Mouse (Mus musculus): ENCODE measurements around the gene Sfi1. TPM values are rescaled to one million over a fixed set of nuclear protein-coding genes. Genes with fewer than 3 reads are reported as not detected.
"Not testable (repeated sequence)": the region's sequence is repeated elsewhere in the genome, so short reads cannot be mapped to it uniquely, and the experiment has no call there.

The Sfi1 gene
- polyA plus RNA-seq, 1 experiment from 2014 or later = 15.0 TPM

DNA sequence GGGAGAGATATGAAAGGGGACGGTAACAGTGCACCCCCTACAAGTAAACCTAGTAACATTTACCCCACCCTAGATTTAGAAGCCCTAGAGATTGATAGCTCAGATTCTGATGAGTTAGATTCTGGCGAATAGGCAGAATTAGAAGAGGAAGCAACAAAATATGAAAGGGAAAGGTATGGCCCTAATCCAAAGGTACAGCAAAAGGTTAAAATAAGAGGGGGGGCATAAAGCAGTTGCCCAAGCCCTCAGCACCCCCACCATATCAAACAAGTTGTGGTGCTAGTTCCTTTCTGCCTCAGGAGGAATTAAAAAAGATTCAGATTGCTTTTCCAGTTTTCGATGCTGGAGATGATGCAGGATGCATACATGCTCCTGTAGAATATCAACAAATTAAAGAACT lies 87.1 kb downstream of the Sfi1 start:
- Histone ChIP-seq H3K9ac (no peak overlapping the region), H3K36me3 (ENCODE audit: poor library complexity, severe bottlenecking) (no peaks in the 10 kb centered on the region), H3K27ac (no peak overlapping the region), H3K4me3 (no peak overlapping the region), H3K27me3 (no peaks in the 10 kb centered on the region), H3K4me2 (no peak overlapping the region), H3K9me3 (replicated peaks) (peaks cover 61% of the 10 kb centered on the region), H3K4me1 (no peaks in the 10 kb centered on the region)
- 81% methylated on average over 3 of the region's 3 CpGs for WGBS
- ATAC-seq = no peak

- H3K27ac ChIP-seq = no peak overlapping the region
Observed at GRCm38 (mm10) chr11:3105261-3105731, 88.0 kb downstream of the Sfi1 start.

DNA sequence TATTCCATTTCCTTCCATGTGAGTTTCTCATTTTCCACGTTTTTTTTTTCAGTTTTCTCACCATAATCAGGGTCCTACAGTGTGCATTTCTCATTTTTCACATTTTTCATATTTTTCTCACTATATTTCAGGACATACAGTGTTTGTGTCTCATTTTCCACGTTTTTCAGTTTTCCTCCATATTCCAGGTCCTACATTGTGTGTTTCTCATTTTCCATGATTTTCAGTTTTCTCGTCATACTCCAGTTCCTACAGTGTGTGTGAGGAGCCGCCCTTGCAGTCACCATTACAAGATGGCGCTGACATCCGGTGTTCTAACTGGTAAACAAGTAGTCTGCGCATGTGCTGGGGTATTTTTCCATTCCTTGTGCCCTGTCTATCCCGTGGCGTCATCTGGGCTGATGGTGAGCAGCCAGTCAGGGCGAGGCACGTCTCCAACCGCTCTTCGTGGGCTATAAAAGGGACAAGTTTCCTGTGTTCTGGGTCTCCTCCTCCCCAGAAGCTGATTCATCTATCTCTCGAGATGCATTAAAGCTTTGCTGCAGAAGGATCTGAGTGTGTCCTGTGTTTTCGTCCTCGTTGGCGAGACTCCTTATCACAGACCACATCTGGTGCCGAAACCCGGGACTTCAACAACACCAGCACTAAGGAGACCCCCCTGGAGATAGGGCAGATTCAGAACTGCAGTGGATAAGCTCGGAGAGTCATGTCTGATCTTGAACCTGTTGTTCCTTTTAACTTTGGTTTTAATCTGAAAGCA lies 88.6 kb downstream of the Sfi1 start:
- H3K9me3 ChIP-seq (replicated peaks) = peaks cover 64% of the 10 kb centered on the region
- not testable (repeated sequence) for H3K4me1 ChIP-seq; H3K27me3 ChIP-seq; H3K36me3 ChIP-seq (ENCODE audit: poor library complexity, severe bottlenecking); H3K9ac ChIP-seq; H3K4me2 ChIP-seq; H3K4me3 ChIP-seq; ATAC-seq; H3K27ac ChIP-seq
- WGBS = 87% methylated on average over 20 of the region's 20 CpGs

More at GRCm38 (mm10) chr11:3105261-3105731, 88.0 kb downstream of the Sfi1 start:
- no peak for ATAC-seq
- peaks cover 59% of the 10 kb centered on the region for H3K9me3 ChIP-seq (replicated peaks)
- H3K9ac ChIP-seq = no peak overlapping the region
- 94% methylated on average over 21 of the region's 21 CpGs for WGBS
- no peak overlapping the region for H3K4me2 ChIP-seq
- H3K36me3 ChIP-seq (ENCODE audit: poor library complexity, severe bottlenecking) = no peaks in the 10 kb centered on the region
- H3K4me1 ChIP-seq = no peaks in the 10 kb centered on the region
- no peak overlapping the region for H3K4me3 ChIP-seq
- no peaks in the 10 kb centered on the region for H3K27me3 ChIP-seq

DNA sequence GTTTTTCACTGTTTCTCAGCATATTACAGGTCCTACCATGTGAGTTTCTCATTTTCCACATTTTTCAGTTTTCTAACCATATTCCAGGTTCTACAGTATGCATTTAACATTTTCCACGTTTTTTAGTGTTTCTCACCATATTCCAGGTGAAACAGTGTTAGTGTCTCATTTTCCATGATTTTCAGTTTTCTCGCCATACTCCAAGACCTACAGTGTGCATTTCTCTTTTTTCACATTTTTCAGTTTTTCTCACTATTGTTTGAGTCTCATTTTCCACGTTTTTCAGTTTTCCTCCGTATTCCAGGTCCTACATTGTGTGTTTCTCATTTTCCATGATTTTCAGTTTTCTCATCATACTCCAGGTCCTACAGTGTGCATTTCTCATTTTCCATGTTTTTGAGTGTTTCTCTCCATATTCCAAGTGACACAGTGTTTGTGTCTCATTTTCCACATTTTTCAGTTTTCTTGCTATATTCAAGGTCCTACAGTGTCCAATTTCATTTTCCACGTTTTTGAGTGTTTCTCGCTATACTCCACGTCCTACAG lies 89.6 kb downstream of the Sfi1 start:
- H3K27me3 ChIP-seq = no peaks in the 10 kb centered on the region
- peaks cover 60% of the 10 kb centered on the region for H3K9me3 ChIP-seq (replicated peaks)
- no peak overlapping the region for H3K9ac ChIP-seq
- no peak overlapping the region for H3K4me2 ChIP-seq
- ATAC-seq = no peak
- WGBS = 61% methylated on average over 7 of the region's 7 CpGs
- H3K4me1 ChIP-seq = no peaks in the 10 kb centered on the region
- no peak overlapping the region for H3K27ac ChIP-seq
- H3K36me3 ChIP-seq (ENCODE audit: poor library complexity, severe bottlenecking) = no peaks in the 10 kb centered on the region
- no peak overlapping the region for H3K4me3 ChIP-seq

DNA sequence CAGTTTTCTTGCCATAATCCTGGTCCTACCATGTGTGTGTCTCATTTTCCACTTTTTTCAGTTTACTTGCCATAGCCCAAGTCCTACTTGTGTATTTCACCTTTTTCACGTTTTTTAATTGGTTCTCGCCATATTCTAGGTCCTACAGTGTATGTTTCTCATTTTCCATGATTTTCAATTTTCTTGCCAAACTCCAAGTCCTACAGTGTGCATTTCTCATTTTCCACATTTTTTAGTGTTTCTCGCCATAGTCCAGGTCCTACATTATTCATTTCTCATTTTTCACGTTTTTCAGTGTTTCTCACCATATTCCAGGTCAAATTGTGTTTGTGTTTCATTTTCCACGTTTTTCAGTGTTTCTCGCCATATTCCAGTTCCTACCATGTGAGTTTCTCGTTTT lies 90.6 kb downstream of the Sfi1 start:
- not testable (repeated sequence) for H3K4me2 ChIP-seq; H3K9ac ChIP-seq; H3K36me3 ChIP-seq (ENCODE audit: poor library complexity, severe bottlenecking); H3K4me1 ChIP-seq; H3K27me3 ChIP-seq; H3K4me3 ChIP-seq; ATAC-seq; H3K27ac ChIP-seq
- WGBS = 72% methylated on average over 7 of the region's 7 CpGs
- peaks cover 60% of the 10 kb centered on the region for H3K9me3 ChIP-seq (replicated peaks)

DNA sequence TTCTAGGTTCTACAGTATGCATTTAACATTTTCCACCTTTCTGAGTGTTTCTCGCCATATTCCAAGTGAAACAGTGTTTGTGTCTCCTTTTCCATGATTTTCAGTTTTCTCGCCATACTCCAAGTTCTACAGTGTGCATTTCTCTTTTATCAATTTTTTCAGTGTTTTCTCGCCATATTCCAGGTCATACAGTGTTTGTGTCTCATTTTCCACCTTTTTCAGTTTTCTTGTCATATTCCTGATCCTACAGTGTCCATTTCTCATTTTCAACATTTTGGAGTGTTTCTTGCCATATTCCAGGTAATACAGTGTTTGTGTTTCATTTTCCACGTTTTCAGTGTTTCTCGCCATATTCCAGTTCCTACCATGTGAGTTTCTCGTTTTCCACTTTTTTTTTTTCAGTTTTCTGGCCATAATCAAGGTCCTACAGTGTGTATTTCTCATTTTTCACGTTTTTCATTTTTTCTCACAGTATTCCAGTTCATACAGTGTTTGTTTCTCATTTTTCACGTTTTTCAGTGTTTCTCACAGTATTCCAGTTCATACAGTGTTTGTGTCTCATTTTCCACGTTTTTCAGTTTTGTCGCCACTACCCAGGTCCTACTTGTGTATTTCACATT lies 91.3 kb downstream of the Sfi1 start:
- Histone ChIP-seq H3K27me3 (no peaks in the 10 kb centered on the region), H3K36me3 (ENCODE audit: poor library complexity, severe bottlenecking) (no peaks in the 10 kb centered on the region), H3K4me1 (no peaks in the 10 kb centered on the region), H3K4me2 (no peak overlapping the region), H3K9me3 (replicated peaks) (peaks cover 56% of the 10 kb centered on the region), H3K9ac (no peak overlapping the region), H3K4me3 (no peak overlapping the region), H3K27ac (no peak overlapping the region)
- 68% methylated on average over 10 of the region's 10 CpGs for WGBS
- no peak for ATAC-seq

GRCm38 (mm10) chr11:3101072-3101874 lies 92.0 kb downstream of the Sfi1 start:
- H3K4me1 ChIP-seq = no peaks in the 10 kb centered on the region
- no peaks in the 10 kb centered on the region for H3K36me3 ChIP-seq (ENCODE audit: poor library complexity, severe bottlenecking)
- ATAC-seq = no peak
- no peak overlapping the region for H3K4me3 ChIP-seq
- H3K9me3 ChIP-seq (replicated peaks) = peaks cover 53% of the 10 kb centered on the region
- no peak overlapping the region for H3K9ac ChIP-seq
- no peak overlapping the region for H3K4me2 ChIP-seq
- H3K27ac ChIP-seq = no peak overlapping the region
- WGBS = 75% methylated on average over 25 of the region's 25 CpGs
- H3K27me3 ChIP-seq = no peaks in the 10 kb centered on the region

DNA sequence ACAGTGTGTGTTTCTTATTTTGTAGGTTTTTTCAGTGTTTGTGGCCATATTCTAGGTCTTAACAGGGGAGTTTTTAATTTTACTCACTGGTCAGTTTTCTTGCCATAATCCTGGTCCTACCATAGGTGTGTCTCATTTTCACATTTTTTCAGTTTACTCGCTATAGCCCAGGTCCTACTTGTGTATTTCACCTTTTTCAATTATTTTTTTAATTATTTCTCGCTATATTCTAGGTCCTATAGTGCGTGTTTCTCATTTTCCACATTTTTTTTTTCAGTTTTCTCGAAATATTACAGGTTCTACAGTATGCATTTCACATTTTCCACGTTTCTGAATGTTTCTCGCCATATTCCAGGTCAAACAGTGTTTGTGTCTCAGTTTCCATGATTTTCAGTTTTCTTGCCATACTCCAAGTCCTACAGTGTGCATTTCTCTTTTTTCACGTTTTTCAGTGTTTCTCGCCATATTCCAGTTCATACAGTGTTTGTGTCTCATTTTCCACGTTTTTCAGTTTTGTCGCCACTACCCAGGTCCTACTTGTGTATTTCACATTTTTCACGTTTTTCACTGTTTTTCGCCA lies 93.1 kb downstream of the Sfi1 start:
- H3K4me2 ChIP-seq; H3K27me3 ChIP-seq; H3K4me3 ChIP-seq; H3K36me3 ChIP-seq (ENCODE audit: poor library complexity, severe bottlenecking); H3K4me1 ChIP-seq; H3K9ac ChIP-seq; ATAC-seq; H3K27ac ChIP-seq: not testable (repeated sequence)
- H3K9me3 ChIP-seq (replicated peaks) = peaks cover 42% of the 10 kb centered on the region
- WGBS = 76% methylated on average over 12 of the region's 12 CpGs

Other genes with a start within 250 kb of the Sfi1 start
- 46.8 and 54.2 TPM in 2 replicates for gene Eif4enif1, start 8.9 kb upstream of the Sfi1 start, polyA plus RNA-seq (2015; fragmentation: Nextera tagmentation; extraction: Ambion mirVana)
- gene Drg1, start 73.0 kb upstream of the Sfi1 start, polyA plus RNA-seq (2015; fragmentation: Nextera tagmentation; extraction: Ambion mirVana) = 290 and 298 TPM in 2 replicates
- 77.6 and 85.1 TPM in 2 replicates for gene Patz1, start 95.4 kb upstream of the Sfi1 start, polyA plus RNA-seq (2015; fragmentation: Nextera tagmentation; extraction: Ambion mirVana)
- 18.7 and 22.8 TPM in 2 replicates for gene Pik3ip1, start 136.9 kb upstream of the Sfi1 start, polyA plus RNA-seq (2015; fragmentation: Nextera tagmentation; extraction: Ambion mirVana)
- gene Limk2, start 215.7 kb upstream of the Sfi1 start, polyA plus RNA-seq (2015; fragmentation: Nextera tagmentation; extraction: Ambion mirVana) = 75.6 and 81.3 TPM in 2 replicates